Comparison of ENCODE assay signal across 19 mouse cellular contexts in genomic region chr5:136804246-136804645, GRCm38 (mm10).
A peak's percentile ranks its signal among the peaks of the same experiment; 100 is the strongest.
DNase-seq lines count a peak whose midpoint lies in the region; ATAC-seq and TF ChIP-seq lines count a peak whose summit lies in the region.
"Had no signal": no experiment of that assay in that cellular context is flagged by ENCODE, and none has a peak within 500 bp of the region (broad histone marks: within the 10 kb centered on the region; RNA-seq: fewer than 3 reads in every experiment).

No protein-coding gene starts in this region.

- peaks cover 16% of the 10 kb centered on the region for H3K27me3 ChIP-seq in forebrain, embryonic 10.5 days (ENCODE audit: poor library complexity, severe bottlenecking)
- H3K27me3 ChIP-seq in forebrain, embryonic 12.5 days: no peaks in the 10 kb centered on the region
- H3K27me3 ChIP-seq in lung, embryonic 14.5 days (ENCODE audit: insufficient read depth, low read length): no peaks in the 10 kb centered on the region
- H3K27me3 ChIP-seq: liver, embryonic 13.5 days had no signal

- TF ChIP-seq CTCF in lung, embryonic 14.5 days (IDR thresholded peaks at IDR 0.05; ENCODE audit: low read depth): no peak

- no peak for DNase-seq in forebrain, embryonic 10.5 days (ENCODE audit: extremely low spot score, low spot score)
- peak; percentile 38 for DNase-seq in lung, embryonic 14.5 days
- DNase-seq in lung, postnatal 4 days: no peak
- peak; percentile 35 for DNase-seq in forelimb bud, embryonic 11.5 days (ENCODE audit: low read depth, low spot score)
- DNase-seq in yolk sac, embryonic 10.5 days (ENCODE audit: low spot score): peak; percentile 9
- no peak for DNase-seq in kidney, postnatal 14 days
- DNase-seq in cerebellum, adult 8-10 months: no peak
- DNase-seq: adrenal gland, adult 8-10 months; cerebellum, adult 11 months; cerebellum, postnatal 36 days; gastrocnemius, postnatal 36 days; heart, postnatal 14 days; liver, embryonic 13.5 days; lung, postnatal 14 days; retina, postnatal 1 day; thymus, postnatal 36 days had no signal

- WGBS in forebrain, embryonic 10.5 days: 72% methylated on average over 1 of the region's 1 CpGs
- 42% methylated on average over 1 of the region's 1 CpGs for WGBS in forebrain, embryonic 12.5 days
- WGBS in lung, embryonic 14.5 days: 44% methylated on average over 1 of the region's 1 CpGs

- peak overlapping the region; percentile 78; the same call in 1 of the 2 replicates for H3K27ac ChIP-seq in forebrain, embryonic 10.5 days
- no peak overlapping the region for H3K27ac ChIP-seq in forebrain, embryonic 12.5 days
- H3K27ac ChIP-seq in lung, embryonic 14.5 days (ENCODE audit: low read depth): no peak overlapping the region
- H3K27ac ChIP-seq: liver, embryonic 13.5 days had no signal

- no peak for ATAC-seq in forebrain, embryonic 12.5 days (ENCODE audit: low FRiP score)
- ATAC-seq in lung, embryonic 14.5 days (ENCODE audit: insufficient read depth): no peak

- H3K9me3 ChIP-seq in forebrain, embryonic 10.5 days: no peaks in the 10 kb centered on the region
- no peaks in the 10 kb centered on the region for H3K9me3 ChIP-seq in forebrain, embryonic 12.5 days
- H3K9me3 ChIP-seq in lung, embryonic 14.5 days (ENCODE audit: low read depth, low read length): no peaks in the 10 kb centered on the region
- H3K9me3 ChIP-seq: heart, embryonic 10.5 days; liver, embryonic 13.5 days had no signal

- peaks cover 47% of the 10 kb centered on the region for H3K4me1 ChIP-seq in forebrain, embryonic 10.5 days
- peaks cover 20% of the 10 kb centered on the region for H3K4me1 ChIP-seq in forebrain, embryonic 12.5 days
- peaks cover 25% of the 10 kb centered on the region; the same call in 1 of the 2 replicates for H3K4me1 ChIP-seq in lung, embryonic 14.5 days (ENCODE audit: insufficient read depth)

- no peaks in the 10 kb centered on the region for H3K36me3 ChIP-seq in forebrain, embryonic 10.5 days (replicated peaks)
- H3K36me3 ChIP-seq in forebrain, embryonic 12.5 days (replicated peaks): no peaks in the 10 kb centered on the region
- H3K36me3 ChIP-seq in lung, embryonic 14.5 days (ENCODE audit: insufficient read depth): no peaks in the 10 kb centered on the region
- H3K36me3 ChIP-seq: heart, embryonic 10.5 days; liver, embryonic 13.5 days had no signal

- no peak overlapping the region for H3K9ac ChIP-seq in forebrain, embryonic 12.5 days
- no peak overlapping the region for H3K9ac ChIP-seq in lung, embryonic 14.5 days
- H3K9ac ChIP-seq: liver, embryonic 13.5 days had no signal

- no peak overlapping the region for H3K4me3 ChIP-seq in forebrain, embryonic 10.5 days
- H3K4me3 ChIP-seq in forebrain, embryonic 12.5 days (replicated peaks): no peak overlapping the region
- H3K4me3 ChIP-seq in lung, embryonic 14.5 days (ENCODE audit: low read depth, low read length): no peak overlapping the region
- H3K4me3 ChIP-seq: heart, embryonic 10.5 days; liver, embryonic 13.5 days had no signal

- H3K4me2 ChIP-seq in forebrain, embryonic 12.5 days: no peak overlapping the region
- H3K4me2 ChIP-seq in lung, embryonic 14.5 days: no peak overlapping the region
- H3K4me2 ChIP-seq: liver, embryonic 13.5 days; midbrain, embryonic 11.5 days had no signal

Comparison
In these comparisons a context has a peak if more than half of its experiments do, and no peak if none do; other contexts are left out.
1. DNase-seq: peak in lung, embryonic 14.5 days (single experiment), forelimb bud, embryonic 11.5 days (single experiment) and yolk sac, embryonic 10.5 days (single experiment); none in forebrain, embryonic 10.5 days (single experiment), lung, postnatal 4 days (0 of 2), kidney, postnatal 14 days (single experiment) and cerebellum, adult 8-10 months (single experiment).